Mouse (Mus musculus): ENCODE measurements around the gene Tnfrsf8. TPM values are rescaled to one million over a fixed set of nuclear protein-coding genes. Genes with fewer than 3 reads are reported as not detected.
A peak's percentile ranks its signal among the peaks of the same experiment; 100 is the strongest.
"Not testable (repeated sequence)": the region's sequence is repeated elsewhere in the genome, so short reads cannot be mapped to it uniquely, and the experiment has no call there.

Tnfrsf8 gene
- polyA plus RNA-seq (2014; fragmentation: Nextera tagmentation; extraction: Ambion mirVana) = 0.18 and 0.32 TPM in 2 replicates

- peaks cover 5% of the 10 kb centered on the region; the same call in 1 of the 2 replicates for H3K27me3 ChIP-seq (ENCODE audit: control insufficient read depth, insufficient read depth, low read length)
- no peak within 1 kb of the TSS for H3K4me3 ChIP-seq (ENCODE audit: low read depth, low read length)
- ATAC-seq (ENCODE audit: low FRiP score) = no peak
- no peaks in the 10 kb centered on the region for H3K4me1 ChIP-seq (replicated peaks; ENCODE audit: control insufficient read depth, insufficient read depth, low read length)
- no peak within 1 kb of the TSS for H3K27ac ChIP-seq (ENCODE audit: low read depth, low read length)
- WGBS = 6% methylated on average over 24 of the region's 24 CpGs
- H3K9ac ChIP-seq (ENCODE audit: low read depth, low read length) = no peak within 1 kb of the TSS
- no peaks in the 10 kb centered on the region for H3K9me3 ChIP-seq (ENCODE audit: control insufficient read depth, low read length)
- no peak for DNase-seq (ENCODE audit: low spot score)
- no peak within 1 kb of the TSS for H3K4me2 ChIP-seq (replicated peaks; ENCODE audit: low read depth, low read length)
- H3K36me3 ChIP-seq (ENCODE audit: control insufficient read depth, insufficient read depth, low read length) = no peaks in the 10 kb centered on the region
Observed at GRCm38 (mm10) chr4:145314836-145315467, at the start of gene Tnfrsf8. Gene Tnfrsf8 (minus strand): TSS chr4:145315164.

GRCm38 (mm10) chr4:145361635-145362034 is 46.7 kb upstream of the Tnfrsf8 start:
- not testable (repeated sequence) for H3K9me3 ChIP-seq (ENCODE audit: control insufficient read depth, low read length); H3K36me3 ChIP-seq (ENCODE audit: control insufficient read depth, insufficient read depth, low read length); H3K4me1 ChIP-seq (replicated peaks; ENCODE audit: control insufficient read depth, insufficient read depth, low read length); H3K9ac ChIP-seq (ENCODE audit: low read depth, low read length); H3K27me3 ChIP-seq (ENCODE audit: control insufficient read depth, insufficient read depth, low read length); H3K4me3 ChIP-seq (ENCODE audit: low read depth, low read length); DNase-seq (ENCODE audit: low spot score); ATAC-seq (ENCODE audit: low FRiP score); H3K4me2 ChIP-seq (replicated peaks; ENCODE audit: low read depth, low read length); H3K27ac ChIP-seq (ENCODE audit: low read depth, low read length)

- no peak overlapping the region for H3K4me2 ChIP-seq (replicated peaks; ENCODE audit: low read depth, low read length)
- ATAC-seq (ENCODE audit: low FRiP score) (no peak), DNase-seq (ENCODE audit: low spot score) (peak; percentile 1)
Observed at GRCm38 (mm10) chr4:145361065-145361464, 46.1 kb upstream of the Tnfrsf8 start.

GRCm38 (mm10) chr4:145360567-145360966 is 45.6 kb upstream of the Tnfrsf8 start:
- ATAC-seq (ENCODE audit: low FRiP score) (no peak), DNase-seq (ENCODE audit: low spot score) (no peak)
- no peaks in the 10 kb centered on the region for H3K27me3 ChIP-seq (ENCODE audit: control insufficient read depth, insufficient read depth, low read length)
- WGBS = 78% methylated on average over 1 of the region's 1 CpGs
- no peak overlapping the region for H3K4me2 ChIP-seq (replicated peaks; ENCODE audit: low read depth, low read length)
- no peaks in the 10 kb centered on the region for H3K36me3 ChIP-seq (ENCODE audit: control insufficient read depth, insufficient read depth, low read length)
- no peak overlapping the region for H3K27ac ChIP-seq (ENCODE audit: low read depth, low read length)
- no peaks in the 10 kb centered on the region for H3K9me3 ChIP-seq (ENCODE audit: control insufficient read depth, low read length)
- H3K4me3 ChIP-seq (ENCODE audit: low read depth, low read length) = no peak overlapping the region
- no peaks in the 10 kb centered on the region for H3K4me1 ChIP-seq (replicated peaks; ENCODE audit: control insufficient read depth, insufficient read depth, low read length)
- H3K9ac ChIP-seq (ENCODE audit: low read depth, low read length) = no peak overlapping the region

More at GRCm38 (mm10) chr4:145361065-145361464, 46.1 kb upstream of the Tnfrsf8 start:
- Histone ChIP-seq H3K4me1 (replicated peaks; ENCODE audit: control insufficient read depth, insufficient read depth, low read length) (no peaks in the 10 kb centered on the region), H3K4me3 (ENCODE audit: low read depth, low read length) (no peak overlapping the region), H3K27me3 (ENCODE audit: control insufficient read depth, insufficient read depth, low read length) (no peaks in the 10 kb centered on the region), H3K27ac (ENCODE audit: low read depth, low read length) (no peak overlapping the region), H3K9ac (ENCODE audit: low read depth, low read length) (no peak overlapping the region), H3K36me3 (ENCODE audit: control insufficient read depth, insufficient read depth, low read length) (no peaks in the 10 kb centered on the region), H3K9me3 (ENCODE audit: control insufficient read depth, low read length) (no peaks in the 10 kb centered on the region)
- 31% methylated on average over 12 of the region's 12 CpGs for WGBS

- no peak overlapping the region for H3K27ac ChIP-seq (ENCODE audit: low read depth, low read length)
- no peaks in the 10 kb centered on the region for H3K4me1 ChIP-seq (replicated peaks; ENCODE audit: control insufficient read depth, insufficient read depth, low read length)
- H3K9ac ChIP-seq (ENCODE audit: low read depth, low read length) = no peak overlapping the region
- H3K4me3 ChIP-seq (ENCODE audit: low read depth, low read length) = no peak overlapping the region
- no peak overlapping the region for H3K4me2 ChIP-seq (replicated peaks; ENCODE audit: low read depth, low read length)
- H3K36me3 ChIP-seq (ENCODE audit: control insufficient read depth, insufficient read depth, low read length) = no peaks in the 10 kb centered on the region
- no peak for DNase-seq (ENCODE audit: low spot score)
- H3K9me3 ChIP-seq (ENCODE audit: control insufficient read depth, low read length) = no peaks in the 10 kb centered on the region
- no peak for ATAC-seq (ENCODE audit: low FRiP score)
- H3K27me3 ChIP-seq (ENCODE audit: control insufficient read depth, insufficient read depth, low read length) = no peaks in the 10 kb centered on the region
Observed at GRCm38 (mm10) chr4:145356234-145356633, 41.3 kb upstream of the Tnfrsf8 start.

GRCm38 (mm10) chr4:145353855-145354254 is 38.9 kb upstream of the Tnfrsf8 start:
- Histone ChIP-seq H3K9ac (ENCODE audit: low read depth, low read length) (no peak overlapping the region), H3K9me3 (ENCODE audit: control insufficient read depth, low read length) (no peaks in the 10 kb centered on the region), H3K36me3 (ENCODE audit: control insufficient read depth, insufficient read depth, low read length) (no peaks in the 10 kb centered on the region), H3K4me2 (replicated peaks; ENCODE audit: low read depth, low read length) (no peak overlapping the region), H3K27me3 (ENCODE audit: control insufficient read depth, insufficient read depth, low read length) (no peaks in the 10 kb centered on the region), H3K4me1 (replicated peaks; ENCODE audit: control insufficient read depth, insufficient read depth, low read length) (no peaks in the 10 kb centered on the region), H3K27ac (ENCODE audit: low read depth, low read length) (no peak overlapping the region), H3K4me3 (ENCODE audit: low read depth, low read length) (no peak overlapping the region)
- DNase-seq (ENCODE audit: low spot score) (no peak), ATAC-seq (ENCODE audit: low FRiP score) (no peak)
- 46% methylated on average over 2 of the region's 2 CpGs for WGBS

GRCm38 (mm10) chr4:145344948-145345347 is 30.0 kb upstream of the Tnfrsf8 start:
- DNase-seq (ENCODE audit: low spot score) = no peak

GRCm38 (mm10) chr4:145341879-145342809 is 27.2 kb upstream of the Tnfrsf8 start:
- Histone ChIP-seq H3K9ac (ENCODE audit: low read depth, low read length) (no peak overlapping the region), H3K9me3 (ENCODE audit: control insufficient read depth, low read length) (no peaks in the 10 kb centered on the region), H3K27me3 (ENCODE audit: control insufficient read depth, insufficient read depth, low read length) (no peaks in the 10 kb centered on the region), H3K27ac (ENCODE audit: low read depth, low read length) (no peak overlapping the region), H3K4me1 (replicated peaks; ENCODE audit: control insufficient read depth, insufficient read depth, low read length) (no peaks in the 10 kb centered on the region), H3K36me3 (ENCODE audit: control insufficient read depth, insufficient read depth, low read length) (no peaks in the 10 kb centered on the region), H3K4me3 (ENCODE audit: low read depth, low read length) (no peak overlapping the region), H3K4me2 (replicated peaks; ENCODE audit: low read depth, low read length) (no peak overlapping the region)
- DNase-seq (ENCODE audit: low spot score) (no peak), ATAC-seq (ENCODE audit: low FRiP score) (no peak)
- WGBS = 84% methylated on average over 6 of the region's 6 CpGs

More at GRCm38 (mm10) chr4:145344948-145345347, 30.0 kb upstream of the Tnfrsf8 start:
- no peak overlapping the region for H3K9ac ChIP-seq (ENCODE audit: low read depth, low read length)
- H3K9me3 ChIP-seq (ENCODE audit: control insufficient read depth, low read length) = no peaks in the 10 kb centered on the region
- 94% methylated on average over 1 of the region's 1 CpGs for WGBS
- no peak for ATAC-seq (ENCODE audit: low FRiP score)
- no peak overlapping the region for H3K4me2 ChIP-seq (replicated peaks; ENCODE audit: low read depth, low read length)
- H3K27me3 ChIP-seq (ENCODE audit: control insufficient read depth, insufficient read depth, low read length) = no peaks in the 10 kb centered on the region
- H3K4me1 ChIP-seq (replicated peaks; ENCODE audit: control insufficient read depth, insufficient read depth, low read length) = no peaks in the 10 kb centered on the region
- no peak overlapping the region for H3K4me3 ChIP-seq (ENCODE audit: low read depth, low read length)
- no peaks in the 10 kb centered on the region for H3K36me3 ChIP-seq (ENCODE audit: control insufficient read depth, insufficient read depth, low read length)
- no peak overlapping the region for H3K27ac ChIP-seq (ENCODE audit: low read depth, low read length)

All from hindbrain, embryonic 11.5 days (tissue).